Mouse (Mus musculus): ENCODE measurements around the gene Tlnrd1.
"Not testable (repeated sequence)": the region's sequence is repeated elsewhere in the genome, so short reads cannot be mapped to it uniquely, and the experiment has no call there.

Tlnrd1 gene

GRCm38 (mm10) chr7:83884021-83884658 lies at the start of gene Tlnrd1, which contains the start of gene Mesd:
Tlnrd1 (minus strand) TSS chr7:83884305.
Mesd (plus strand) TSS chr7:83884466.
- peak; percentile 93 to 98 for DNase-seq (ENCODE audit: inconsistent age in 2 of 2, low spot score in 1 of 2)

- no peak for DNase-seq (ENCODE audit: inconsistent age in 2 of 2, low spot score in 1 of 2)
Observed at GRCm38 (mm10) chr7:83921637-83922036, 37.5 kb upstream of the Tlnrd1 start.

- DNase-seq (ENCODE audit: inconsistent age in 2 of 2, low spot score in 1 of 2), result no peak
Observed at GRCm38 (mm10) chr7:83920241-83920640, 36.1 kb upstream of the Tlnrd1 start.

GRCm38 (mm10) chr7:83914566-83914965 lies 30.5 kb upstream of the Tlnrd1 start:
- DNase-seq (ENCODE audit: inconsistent age in 2 of 2, low spot score in 1 of 2), result peak; percentile 78 to 94

GRCm38 (mm10) chr7:83913995-83914394 lies 29.9 kb upstream of the Tlnrd1 start:
- DNase-seq (ENCODE audit: inconsistent age in 2 of 2, low spot score in 1 of 2), result no peak

- no peak for DNase-seq (ENCODE audit: inconsistent age in 2 of 2, low spot score in 1 of 2)
Observed at GRCm38 (mm10) chr7:83913405-83913932, 29.4 kb upstream of the Tlnrd1 start.

- DNase-seq (ENCODE audit: inconsistent age in 2 of 2, low spot score in 1 of 2), result no peak
Observed at GRCm38 (mm10) chr7:83911909-83912308, 27.8 kb upstream of the Tlnrd1 start.

GRCm38 (mm10) chr7:83904831-83905230 lies 20.7 kb upstream of the Tlnrd1 start:
- peak in 1 of 2 experiments; percentile 40 for DNase-seq (ENCODE audit: inconsistent age in 2 of 2, low spot score in 1 of 2)

GRCm38 (mm10) chr7:83902296-83903145 lies 18.4 kb upstream of the Tlnrd1 start:
- DNase-seq (ENCODE audit: inconsistent age in 2 of 2, low spot score in 1 of 2), result no peak

- no peak for DNase-seq (ENCODE audit: inconsistent age in 2 of 2, low spot score in 1 of 2)
Observed at GRCm38 (mm10) chr7:83901425-83901824, 17.3 kb upstream of the Tlnrd1 start.

GRCm38 (mm10) chr7:83900519-83900918 lies 16.4 kb upstream of the Tlnrd1 start:
- DNase-seq (ENCODE audit: inconsistent age in 2 of 2, low spot score in 1 of 2), result no peak

GRCm38 (mm10) chr7:83898267-83898666 lies 14.2 kb upstream of the Tlnrd1 start:
- DNase-seq (ENCODE audit: inconsistent age in 2 of 2, low spot score in 1 of 2), result no peak

GRCm38 (mm10) chr7:83896077-83896740 lies 12.1 kb upstream of the Tlnrd1 start:
- no peak for DNase-seq (ENCODE audit: inconsistent age in 2 of 2, low spot score in 1 of 2)

- no peak for DNase-seq (ENCODE audit: inconsistent age in 2 of 2, low spot score in 1 of 2)
Observed at GRCm38 (mm10) chr7:83894348-83894747, 10.2 kb upstream of the Tlnrd1 start.

- DNase-seq (ENCODE audit: inconsistent age in 2 of 2, low spot score in 1 of 2), result no peak
Observed at GRCm38 (mm10) chr7:83892333-83892669, 8.2 kb upstream of the Tlnrd1 start.

- DNase-seq (ENCODE audit: inconsistent age in 2 of 2, low spot score in 1 of 2), result peak; percentile 100
Observed at GRCm38 (mm10) chr7:83891433-83892332, 7.6 kb upstream of the Tlnrd1 start.

GRCm38 (mm10) chr7:83889946-83890345 lies 5.8 kb upstream of the Tlnrd1 start:
- not testable (repeated sequence) for DNase-seq (ENCODE audit: inconsistent age in 2 of 2, low spot score in 1 of 2)

GRCm38 (mm10) chr7:83889383-83889782 lies 5.3 kb upstream of the Tlnrd1 start:
- DNase-seq (ENCODE audit: inconsistent age in 2 of 2, low spot score in 1 of 2), result peak; percentile 64 to 87

- peak in 1 of 2 experiments; percentile 63 for DNase-seq (ENCODE audit: inconsistent age in 2 of 2, low spot score in 1 of 2)
Observed at GRCm38 (mm10) chr7:83886366-83887129, 2.4 kb upstream of the Tlnrd1 start.

- no peak for DNase-seq (ENCODE audit: inconsistent age in 2 of 2, low spot score in 1 of 2)
Observed at GRCm38 (mm10) chr7:83885835-83886234, 1.7 kb upstream of the Tlnrd1 start.

Data from adrenal gland, adult (tissue).